Mouse (Mus musculus) fibroblast of lung, adult 2 months (primary cell): ENCODE results near the gene Wfs1.
"Not testable (repeated sequence)": the region's sequence is repeated elsewhere in the genome, so short reads cannot be mapped to it uniquely, and the experiment has no call there.

Experiments
- DNase-seq: peaks from one replicate; pipeline ENCODE4 v3.0.0-alpha.2; 2011; ENCODE audit warnings: low read depth

Gene Wfs1

GRCm38 (mm10) chr5:36988124-36988780 lies 753 bp downstream of the Wfs1 start:
- no peak for DNase-seq

- DNase-seq, result no peak
These were observed 2.4 kb downstream of the Wfs1 start for GRCm38 (mm10) chr5:36986617-36987016.

DNA sequence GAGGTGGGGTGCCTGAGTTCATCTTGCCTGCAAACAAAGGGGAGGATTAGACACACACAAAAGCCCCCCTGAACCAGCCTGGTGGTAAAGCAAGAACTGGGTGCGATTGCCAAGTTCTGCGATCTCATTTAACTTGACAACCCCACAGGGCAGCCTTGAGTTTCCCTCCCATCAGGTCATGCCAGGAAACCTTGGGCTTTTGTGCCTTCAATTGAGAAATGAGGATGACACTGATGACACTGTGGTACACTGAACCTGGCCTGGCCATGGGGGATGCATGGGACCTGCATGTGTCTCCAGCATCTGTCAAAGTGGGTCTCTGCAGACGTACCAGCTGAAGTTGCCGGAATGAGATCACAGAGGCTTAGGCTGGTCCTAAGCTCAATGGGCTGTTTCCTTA lies 6.7 kb downstream of the Wfs1 start:
- DNase-seq, result no peak

GRCm38 (mm10) chr5:36979631-36980030 lies 9.4 kb downstream of the Wfs1 start:
- DNase-seq, result no peak

DNA sequence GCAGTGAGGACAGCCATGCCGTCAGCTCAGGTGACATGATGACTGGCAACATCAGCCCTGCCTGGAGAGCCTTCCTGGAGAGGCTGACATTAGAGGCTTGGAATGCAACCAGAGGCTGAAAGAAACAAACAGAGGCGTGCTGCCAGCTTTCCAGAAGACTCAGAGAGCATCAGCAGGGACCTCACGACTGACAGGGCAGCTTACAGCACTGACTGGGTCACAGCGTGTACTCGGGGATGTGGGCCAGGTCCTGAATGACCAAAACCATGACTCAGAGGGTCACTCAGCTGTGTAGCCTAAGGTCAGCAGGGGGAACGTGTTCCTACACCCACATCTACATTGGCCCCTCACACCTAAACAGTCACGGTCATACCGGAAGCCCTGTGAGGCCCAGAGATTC lies 10.0 kb downstream of the Wfs1 start:
- no peak for DNase-seq

GRCm38 (mm10) chr5:36977809-36978208 lies 11.2 kb downstream of the Wfs1 start:
- no peak for DNase-seq

GRCm38 (mm10) chr5:36975336-36975735 lies 13.7 kb downstream of the Wfs1 start:
- DNase-seq, result no peak

GRCm38 (mm10) chr5:36971587-36971986 lies 17.4 kb downstream of the Wfs1 start:
- no peak for DNase-seq

DNA sequence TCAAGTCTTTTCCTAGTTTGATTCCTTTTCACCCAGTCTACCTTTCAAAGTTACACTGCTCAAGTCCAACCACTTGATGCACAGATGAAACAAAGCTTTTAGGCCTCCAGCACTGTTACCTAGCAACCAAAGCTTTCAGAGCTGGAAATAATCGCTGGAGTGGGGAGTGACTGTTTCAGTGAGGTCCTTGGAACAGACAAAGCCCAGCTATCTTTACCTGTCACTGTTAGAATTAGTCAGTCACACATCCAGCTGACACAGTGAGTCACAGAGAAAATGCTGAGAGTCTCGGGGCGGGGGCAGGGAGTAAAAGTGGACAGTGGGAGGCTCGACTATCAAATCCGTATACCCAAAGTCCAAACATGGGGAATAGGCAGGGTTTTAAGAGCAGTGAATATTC lies 28.5 kb downstream of the Wfs1 start:
- DNase-seq, result no peak

GRCm38 (mm10) chr5:36958837-36959236 lies 30.2 kb downstream of the Wfs1 start:
- no peak for DNase-seq

DNA sequence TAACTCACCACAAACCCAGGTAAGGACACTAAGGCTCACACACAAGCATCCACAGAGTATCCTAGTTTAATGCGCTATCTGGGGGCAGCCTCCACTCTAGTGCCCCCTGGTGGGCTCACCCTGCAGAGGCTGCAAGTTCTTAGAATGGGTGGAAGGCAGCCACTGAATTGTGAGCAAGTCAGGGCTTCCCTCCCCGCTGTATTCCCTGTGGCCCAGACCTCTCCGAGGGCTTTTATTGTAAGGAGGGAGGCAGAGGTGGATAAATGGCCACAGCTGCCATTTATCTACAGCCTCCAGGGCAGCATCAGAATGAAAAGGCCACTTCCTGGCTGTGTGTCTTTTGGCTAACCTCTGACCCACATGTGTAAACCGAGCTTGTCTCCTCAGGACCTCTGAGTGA lies 33.6 kb downstream of the Wfs1 start:
- no peak for DNase-seq

- DNase-seq, result no peak
These were observed 36.7 kb downstream of the Wfs1 start for GRCm38 (mm10) chr5:36952311-36952710.

GRCm38 (mm10) chr5:36950871-36951270 lies 38.1 kb downstream of the Wfs1 start:
- DNase-seq, result no peak

DNA sequence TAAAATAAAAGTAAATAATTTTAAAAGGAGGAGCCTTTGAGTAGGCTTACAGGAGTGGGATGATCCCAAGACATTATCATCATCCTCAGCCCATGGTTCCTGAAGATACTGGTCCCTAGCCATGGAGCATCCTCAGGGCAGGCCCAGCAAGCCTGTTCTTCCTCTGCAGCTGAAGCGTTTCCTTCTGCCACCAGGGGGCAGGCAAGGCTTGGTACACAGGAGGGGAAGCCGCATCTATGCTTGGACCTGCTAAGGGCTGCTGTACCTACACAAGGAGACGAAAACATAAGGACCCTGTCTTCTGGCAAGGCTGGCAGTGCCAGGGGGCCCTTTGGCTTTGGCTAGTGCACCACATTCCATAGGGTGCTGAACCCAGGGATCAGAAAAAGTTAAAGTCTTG lies 40.2 kb downstream of the Wfs1 start:
- DNase-seq, result no peak

DNA sequence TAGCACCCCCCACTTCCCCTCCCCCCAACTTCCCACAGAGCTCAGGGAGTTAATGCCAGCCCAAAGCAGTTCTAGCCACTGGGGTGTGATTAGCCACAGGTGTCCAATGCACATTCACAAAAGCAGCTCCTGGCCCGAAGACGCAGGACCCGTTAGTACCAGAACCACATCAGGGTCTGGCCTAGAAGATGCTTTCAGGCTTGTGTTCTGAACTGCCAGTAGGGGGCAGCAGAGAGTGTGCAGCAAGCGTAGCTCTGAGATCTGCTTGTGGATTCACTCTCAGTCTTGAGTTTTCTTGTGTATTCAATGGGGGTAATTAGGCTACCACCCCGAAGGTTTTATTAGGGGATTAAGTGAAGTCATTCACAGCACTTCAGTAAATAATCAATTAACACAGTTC lies 42.6 kb downstream of the Wfs1 start:
- DNase-seq, result no peak

DNA sequence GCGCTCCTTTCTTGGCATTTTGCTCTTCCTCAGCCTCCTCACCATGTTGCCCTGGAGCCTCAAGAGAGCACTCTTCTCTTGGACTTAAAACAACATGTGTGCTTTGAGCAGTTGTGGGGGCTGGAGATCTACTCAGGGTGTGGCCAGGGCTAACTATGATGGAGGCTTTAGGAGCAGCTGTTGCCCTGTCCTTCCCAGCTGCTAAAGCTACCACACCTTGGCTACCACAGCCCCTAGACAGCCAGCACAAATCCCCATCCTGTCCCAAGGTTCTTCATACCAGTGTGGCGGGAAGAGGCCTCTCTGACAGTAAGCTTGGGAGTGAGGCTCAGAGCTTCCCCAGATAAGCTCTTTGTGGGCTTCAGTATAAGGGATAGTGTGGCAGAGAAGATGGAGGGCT lies 43.3 kb downstream of the Wfs1 start:
- DNase-seq, result no peak

DNA sequence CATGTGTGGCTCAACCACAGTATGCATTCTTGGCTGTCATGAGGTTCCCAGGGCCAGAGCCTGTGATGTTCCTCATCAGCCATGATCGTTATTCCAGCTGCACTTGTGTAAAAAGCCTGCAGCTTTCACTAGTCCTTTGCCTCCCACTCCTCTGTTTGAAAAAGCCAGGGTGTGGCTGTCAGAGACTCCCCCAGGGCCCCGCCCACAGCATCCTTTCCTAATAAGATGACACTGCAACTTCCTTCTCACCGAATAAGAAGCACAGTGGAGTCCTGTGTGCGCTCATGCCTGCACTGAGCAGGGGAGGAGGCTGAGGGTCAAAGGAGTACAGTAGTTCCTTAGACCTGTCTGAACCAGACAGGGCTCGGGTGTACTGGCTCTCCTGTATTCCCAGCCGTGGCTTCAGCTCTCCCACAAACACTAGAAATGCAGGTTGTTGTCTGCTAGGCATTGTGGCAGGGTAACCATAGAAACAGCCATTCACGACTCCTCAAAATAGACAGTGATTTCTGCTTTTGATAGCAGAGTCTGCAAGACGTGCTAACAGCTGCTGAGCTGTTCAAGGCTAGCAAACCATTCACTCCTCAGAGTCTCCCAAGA lies 43.8 kb downstream of the Wfs1 start:
- DNase-seq, result no peak

- DNase-seq, result no peak
These were observed 44.5 kb downstream of the Wfs1 start for GRCm38 (mm10) chr5:36944552-36944951.

- DNase-seq, result no peak
These were observed 46.6 kb downstream of the Wfs1 start for GRCm38 (mm10) chr5:36942446-36942845.

GRCm38 (mm10) chr5:36938991-36939390 lies 50.0 kb downstream of the Wfs1 start:
- DNase-seq, result not testable (repeated sequence)

DNA sequence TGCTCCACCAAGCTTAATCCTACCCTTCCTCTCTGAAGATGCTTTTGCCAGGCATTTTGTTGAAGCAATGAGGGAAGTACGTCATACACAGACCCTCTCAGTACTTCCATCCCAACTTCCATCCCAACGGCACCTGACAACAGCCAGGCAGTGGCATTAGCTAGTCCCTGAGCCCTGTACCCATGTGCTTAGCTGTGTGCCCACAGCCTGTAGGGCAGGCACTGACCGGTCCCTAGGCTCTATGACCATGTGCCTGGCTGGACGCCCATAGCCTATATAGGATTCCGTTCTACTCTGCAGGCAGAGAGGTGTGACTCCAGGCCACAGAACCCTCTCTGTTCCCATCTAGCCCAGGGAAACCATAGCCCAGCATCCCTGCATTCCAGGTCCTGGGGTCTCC lies 51.0 kb downstream of the Wfs1 start:
- DNase-seq, result no peak

- DNase-seq, result no peak
These were observed 52.5 kb downstream of the Wfs1 start for GRCm38 (mm10) chr5:36936548-36936947.

- DNase-seq, result no peak
These were observed 53.2 kb downstream of the Wfs1 start for GRCm38 (mm10) chr5:36935486-36936473.
